Mouse (Mus musculus): ENCODE measurements around the gene Matn4. TPM values are rescaled to one million over a fixed set of nuclear protein-coding genes. Genes with fewer than 3 reads are reported as not detected.

Gene Matn4
- total RNA-seq (2023): not detected

GRCm38 (mm10) chr2:164405060-164405459 is at the start of gene Matn4:
Matn4 (minus strand) TSS chr2:164405160.

GRCm38 (mm10) chr2:164443460-164444000 is 38.6 kb upstream of the Matn4 start, which contains the start of gene Sdc4:
Sdc4 (minus strand) TSS chr2:164443887.

GRCm38 (mm10) chr2:164402906-164403305 is 2.1 kb downstream of the Matn4 start, which contains the start of gene Rbpjl:
Rbpjl (plus strand) TSS chr2:164403141.

GRCm38 (mm10) chr2:164389020-164389419 is 15.9 kb downstream of the Matn4 start, which contains the start of gene Slpi:
Slpi (minus strand) TSS chr2:164389095.

Other genes with a start within 250 kb of the Matn4 start
- not detected for gene Kcns1, start 234.0 kb downstream of the Matn4 start, total RNA-seq (2023)
- not detected for gene Wfdc5, start 222.4 kb downstream of the Matn4 start, total RNA-seq (2023)
- not detected for gene Wfdc12, start 214.6 kb downstream of the Matn4 start, total RNA-seq (2023)
- not detected for gene Wfdc15a, start 205.0 kb downstream of the Matn4 start, total RNA-seq (2023)
- gene Wfdc15b, start 183.5 kb downstream of the Matn4 start, total RNA-seq (2023): not detected
- not detected for gene Svs2, start 166.7 kb downstream of the Matn4 start, total RNA-seq (2023)
- gene Svs3b, start 148.5 kb downstream of the Matn4 start, total RNA-seq (2023): not detected
- not detected for gene Svs4, start 126.7 kb downstream of the Matn4 start, total RNA-seq (2023)
- not detected for gene Svs3a, start 115.9 kb downstream of the Matn4 start, total RNA-seq (2023)
- not detected for gene Svs6, start 88.4 kb downstream of the Matn4 start, total RNA-seq (2023)
- not detected for gene Svs5, start 72.4 kb downstream of the Matn4 start, total RNA-seq (2023)
- 100 to 1,000 TPM; 227 to 229 TPM for gene Slpi, start 16.1 kb downstream of the Matn4 start, total RNA-seq (2023)
- not detected for gene Rbpjl, start 2.0 kb downstream of the Matn4 start, total RNA-seq (2023)
- 10 to 100 TPM; 13.2 to 13.8 TPM for gene Sdc4, start 38.7 kb upstream of the Matn4 start, total RNA-seq (2023)
- gene Sys1, start 51.8 kb upstream of the Matn4 start, total RNA-seq (2023): 10 to 100 TPM; 35.5 to 36.0 TPM
- 10 to 100 TPM; 10.9 to 12.8 TPM for gene Gm20458, start 55.8 kb upstream of the Matn4 start, total RNA-seq (2023)
- not detected for gene Trp53tg5, start 68.6 kb upstream of the Matn4 start, total RNA-seq (2023)
- 10 to 100 TPM; 11.1 to 19.7 TPM for gene Dbndd2, start 80.9 kb upstream of the Matn4 start, total RNA-seq (2023)
- gene Pigt, start 92.4 kb upstream of the Matn4 start, total RNA-seq (2023): 10 to 100 TPM; 74.5 to 76.9 TPM
- gene Wfdc2, start 157.3 kb upstream of the Matn4 start, total RNA-seq (2023): not detected
- not detected for gene Spint3, start 168.3 kb upstream of the Matn4 start, total RNA-seq (2023)
- gene Wfdc6a, start 180.3 kb upstream of the Matn4 start, total RNA-seq (2023): not detected
- gene Eppin, start 188.4 kb upstream of the Matn4 start, total RNA-seq (2023): not detected
- not detected for gene Wfdc6b, start 208.4 kb upstream of the Matn4 start, total RNA-seq (2023)
- gene Wfdc8, start 208.5 kb upstream of the Matn4 start, total RNA-seq (2023): not detected
- gene Wfdc16, start 233.6 kb upstream of the Matn4 start, total RNA-seq (2023): not detected